Mouse (Mus musculus): Measurements from ENCODE around the gene Atraid. TPM values are rescaled to one million over a fixed set of nuclear protein-coding genes. Genes with fewer than 3 reads are reported as not detected.

Atraid gene
- total RNA-seq (2023) = 10 to 100 TPM; 23.2 to 25.3 TPM

DNA sequence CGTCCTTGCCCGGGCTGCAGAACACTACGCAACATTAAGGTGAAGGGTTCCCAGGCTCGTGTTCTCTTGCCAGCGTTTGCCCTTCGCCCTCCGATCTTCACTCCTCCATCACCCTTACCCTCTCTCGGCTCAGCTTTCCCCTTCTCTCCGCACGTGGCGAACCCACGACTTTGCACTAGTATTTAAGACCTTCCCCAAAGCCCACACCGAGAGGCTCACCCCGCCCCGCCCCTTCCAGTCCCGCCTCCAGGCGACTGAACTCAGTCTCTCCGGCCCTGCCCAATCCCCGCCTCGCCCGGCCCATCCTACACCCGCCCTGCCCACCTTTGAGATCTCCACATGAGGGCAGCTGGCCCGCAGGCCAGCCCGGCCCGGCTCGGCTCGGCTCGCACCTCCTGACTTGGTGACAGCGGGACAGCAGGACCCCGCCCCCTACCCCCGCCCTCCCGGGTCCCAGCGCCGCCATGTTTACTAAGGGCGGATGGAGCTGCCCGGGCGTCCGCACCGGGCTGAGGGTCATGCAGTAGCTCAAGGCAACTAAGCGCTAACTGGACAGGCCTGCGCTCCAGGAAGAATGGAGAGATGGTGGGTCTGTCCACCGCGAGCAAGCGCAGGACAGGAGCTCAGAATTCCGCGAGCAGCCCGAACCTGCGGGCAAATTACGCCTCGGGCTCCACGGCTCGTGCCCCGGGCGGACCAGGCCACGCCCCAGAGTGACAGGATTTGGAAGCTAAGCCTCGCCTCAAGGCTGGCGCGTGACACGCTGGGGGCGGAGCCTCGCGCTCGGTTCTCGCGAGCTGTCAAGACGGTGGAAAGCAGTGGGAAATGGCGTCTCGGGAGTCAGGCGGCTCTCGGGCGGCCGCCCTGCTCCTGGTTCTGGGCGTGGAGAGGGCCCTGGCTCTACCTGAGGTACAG, at the start of gene Atraid:
Gene Atraid (plus strand): TSS at position 465 of the 915 bp plus-strand sequence.

DNA sequence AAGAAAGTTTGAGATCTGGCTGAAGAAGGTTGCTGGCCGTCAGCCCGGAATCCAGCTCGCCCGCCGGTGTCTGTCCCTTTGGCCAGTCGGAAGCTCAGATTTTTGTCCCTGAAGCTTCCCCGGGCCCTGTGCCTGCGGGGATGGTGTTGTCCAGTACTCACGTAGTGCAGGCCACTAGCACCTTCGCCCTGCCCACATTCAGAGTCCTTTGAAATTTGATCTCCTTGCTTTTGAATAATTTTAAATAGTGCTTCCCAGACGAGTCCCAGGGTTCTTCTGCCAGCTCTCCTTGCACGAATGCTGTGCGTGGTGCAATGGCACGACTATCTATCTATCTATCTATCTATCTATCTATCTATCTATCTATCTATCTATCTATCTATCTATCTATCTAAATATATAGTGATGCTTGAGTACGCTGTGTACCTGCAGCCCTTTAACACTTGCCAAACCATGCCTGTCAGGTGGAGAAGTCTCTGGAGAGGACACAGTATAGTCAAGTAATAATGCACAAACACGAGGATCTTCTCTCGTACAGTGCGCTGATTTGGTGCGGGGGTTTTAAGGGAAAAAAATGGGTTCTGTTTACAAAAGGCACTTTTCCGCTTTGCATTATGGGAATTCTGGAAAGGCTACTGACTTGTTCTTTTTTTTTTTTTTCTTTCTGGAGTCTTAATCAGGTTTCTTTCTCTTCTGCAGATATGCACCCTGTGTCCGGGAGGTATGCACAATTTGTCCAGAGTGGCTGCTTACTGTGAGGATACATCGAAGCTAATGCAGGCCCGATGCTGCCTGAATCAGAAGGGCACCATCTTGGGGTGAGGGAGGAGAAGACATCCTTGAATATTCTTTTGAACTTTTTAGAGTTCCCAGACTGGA, 890 bp downstream of the Atraid start, which contains the start of gene Slc5a6:
Gene Slc5a6 (minus strand): TSS at position 162 of the 879 bp plus-strand sequence.

DNA sequence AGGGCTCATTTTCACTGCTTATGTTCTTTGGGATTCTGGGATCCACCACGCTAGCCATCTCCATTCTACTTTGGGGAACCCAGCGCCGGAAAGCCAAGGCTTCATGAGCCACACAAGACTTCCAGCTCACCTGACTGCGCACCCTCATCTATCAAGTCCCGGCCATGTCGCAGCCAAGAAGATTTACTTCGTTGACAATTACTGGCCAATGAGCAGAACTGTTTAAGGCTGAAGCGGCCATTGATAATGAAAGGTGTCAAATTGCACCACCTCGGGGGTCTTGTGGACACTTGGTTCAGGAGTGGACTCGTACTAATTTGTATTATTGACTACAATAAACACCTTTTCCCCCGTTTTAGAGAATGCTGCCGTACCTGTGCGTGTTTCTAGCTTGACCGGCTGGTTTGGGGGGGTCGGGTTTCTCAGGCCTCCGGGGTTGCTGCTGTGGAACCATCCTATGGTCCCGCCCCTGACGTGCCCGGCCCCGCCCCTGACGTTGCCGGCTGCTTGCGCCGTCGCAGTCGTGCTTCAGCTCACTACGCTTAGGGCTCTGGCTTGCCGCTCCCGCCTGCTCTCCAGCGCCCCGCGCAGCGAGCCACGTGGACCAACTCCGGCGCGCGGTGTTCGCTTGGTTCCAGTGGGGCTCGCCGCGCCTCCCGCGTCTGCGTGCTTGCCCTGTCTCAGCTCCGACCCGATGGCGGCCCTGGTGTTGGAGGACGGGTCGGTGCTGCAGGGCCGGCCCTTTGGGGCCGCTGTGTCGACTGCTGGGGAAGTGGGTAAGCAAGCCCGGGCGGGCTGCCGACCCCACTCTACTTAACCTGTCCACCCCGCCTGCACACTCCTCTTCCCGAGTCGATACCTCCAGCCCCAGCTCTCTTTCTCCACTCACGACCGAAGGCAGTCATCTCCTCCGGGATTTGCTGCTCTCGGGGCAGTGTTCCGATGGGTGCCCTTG, 6.4 kb downstream of the Atraid start, which contains the start of gene Cad:
Gene Cad (plus strand): TSS at position 520 of the 955 bp plus-strand sequence.

Other genes starting within 250 kb of the Atraid start
- 1 to 10 TPM; 1.2 to 1.5 TPM for gene Mapre3, start 233.7 kb upstream of the Atraid start, total RNA-seq (2023)
- gene Tmem214, start 180.3 kb upstream of the Atraid start, total RNA-seq (2023) = 10 to 100 TPM; 28.7 to 32.9 TPM
- gene Agbl5, start 159.6 kb upstream of the Atraid start, total RNA-seq (2023) = 1 to 10 TPM; 5.4 to 6.7 TPM
- 100 to 1,000 TPM; 132 to 140 TPM for gene Ost4, start 140.5 kb upstream of the Atraid start, total RNA-seq (2023)
- 10 to 100 TPM; 32.5 to 35.2 TPM for gene Emilin1, start 134.9 kb upstream of the Atraid start, total RNA-seq (2023)
- gene Khk, start 126.9 kb upstream of the Atraid start, total RNA-seq (2023) = 10 to 100 TPM; 31.1 TPM
- 1 to 10 TPM; 1.6 to 1.7 TPM for gene Cgref1, start 102.7 kb upstream of the Atraid start, total RNA-seq (2023)
- gene Preb, start 88.0 kb upstream of the Atraid start, total RNA-seq (2023) = 100 to 1,000 TPM; 261 to 281 TPM
- gene Tcf23, start 79.7 kb upstream of the Atraid start, total RNA-seq (2023) = not detected
- 1 to 10 TPM; 1.9 to 3.9 TPM for gene Slc5a6, start 612 bp downstream of the Atraid start, total RNA-seq (2023)
- gene Cad, start 6.5 kb downstream of the Atraid start, total RNA-seq (2023) = 10 to 100 TPM; 25.6 to 26.0 TPM
- not detected for gene Dnajc5g, start 58.0 kb downstream of the Atraid start, total RNA-seq (2023)
- not detected for gene Slc30a3, start 59.9 kb downstream of the Atraid start, total RNA-seq (2023)
- gene Trim54, start 68.4 kb downstream of the Atraid start, total RNA-seq (2023) = not detected
- gene Ucn, start 90.5 kb downstream of the Atraid start, total RNA-seq (2023) = not detected
- 10 to 100 TPM in 1 of 2 experiments, 1 to 10 TPM in 1; 9.4 to 14.1 TPM for gene Mpv17, start 105.9 kb downstream of the Atraid start, total RNA-seq (2023)
- gene Gm29609, start 131.6 kb downstream of the Atraid start, total RNA-seq (2023) = under 1 TPM; 0.83 to 0.97 TPM
- 10 to 100 TPM; 71.9 to 76.2 TPM for gene Gtf3c2, start 131.8 kb downstream of the Atraid start, total RNA-seq (2023)
- gene Snx17, start 144.9 kb downstream of the Atraid start, total RNA-seq (2023) = 10 to 100 TPM; 50.4 to 54.9 TPM
- 10 to 100 TPM; 21.2 to 26.6 TPM for gene Eif2b4, start 145.1 kb downstream of the Atraid start, total RNA-seq (2023)
- gene Zfp513, start 154.0 kb downstream of the Atraid start, total RNA-seq (2023) = 10 to 100 TPM; 21.4 to 21.5 TPM
- 10 to 100 TPM; 76.0 to 81.9 TPM for gene Ppm1g, start 172.4 kb downstream of the Atraid start, total RNA-seq (2023)
- gene Nrbp1, start 192.6 kb downstream of the Atraid start, total RNA-seq (2023) = 100 to 1,000 TPM; 133 to 161 TPM
- gene Gm9970, start 192.9 kb downstream of the Atraid start, total RNA-seq (2023) = 1 to 10 TPM in 1 of 2 experiments, under 1 TPM in 1; 0.92 to 1.9 TPM
- 10 to 100 TPM in 1 of 2 experiments, 1 to 10 TPM in 1; 9.2 to 12.4 TPM for gene Krtcap3, start 203.4 kb downstream of the Atraid start, total RNA-seq (2023)
- 10 to 100 TPM in 1 of 2 experiments, 1 to 10 TPM in 1; 6.3 to 13.2 TPM for gene Ift172, start 242.8 kb downstream of the Atraid start, total RNA-seq (2023)
- not detected for gene Fndc4, start 247.8 kb downstream of the Atraid start, total RNA-seq (2023)
- gene Gckr, start 249.1 kb downstream of the Atraid start, total RNA-seq (2023) = not detected

Measured in neutrophil, adult 83 days (primary cell).